Mouse (Mus musculus) embryonic facial prominence, embryonic 13.5 days (tissue): ENCODE data around the gene Myo15. TPM values are rescaled to one million over a fixed set of nuclear protein-coding genes. Genes with fewer than 3 reads are reported as not detected.
A peak's percentile ranks its signal among the peaks of the same experiment; 100 is the strongest.

Experiments
- ATAC-seq: fragments of 200-750 bp; cut with Nextera tagmentation; 2 replicates; pipeline ENCODE4 v1.8.0; 2017; ENCODE audit warnings: low read depth; ENCODE audit not compliant: insufficient number of reproducible peaks, insufficient read depth, low FRiP score, low TSS enrichment
- H3K27ac ChIP-seq: fragments of 300-500 bp; sonication (generic); 2 replicates; pipeline ENCODE4 v1.5.1; 2015; ENCODE audit warnings: moderate library complexity, mild to moderate bottlenecking, inconsistent platforms
- H3K27me3 ChIP-seq: fragments of 300-500 bp; sonication (generic); 2 replicates; pipeline ENCODE4 v1.6.1; 2015; ENCODE audit warnings: mild to moderate bottlenecking, inconsistent platforms
- H3K36me3 ChIP-seq: fragments of 300-500 bp; sonication (generic); 2 replicates; pipeline ENCODE4 v1.6.1; 2015; ENCODE audit warnings: mild to moderate bottlenecking, inconsistent platforms
- H3K4me1 ChIP-seq: fragments of 300-500 bp; sonication (generic); 2 replicates; pipeline ENCODE4 v1.6.1; 2015; ENCODE audit warnings: inconsistent platforms
- H3K4me2 ChIP-seq: fragments of 300-500 bp; sonication (generic); 2 replicates; pipeline ENCODE4 v1.6.1; 2015; ENCODE audit warnings: moderate library complexity, mild to moderate bottlenecking, inconsistent platforms
- H3K4me3 ChIP-seq: fragments of 300-500 bp; sonication (generic); 2 replicates; pipeline ENCODE4 v1.5.1; 2015; ENCODE audit warnings: mild to moderate bottlenecking, inconsistent platforms
- H3K9ac ChIP-seq: fragments of 300-500 bp; sonication (generic); 2 replicates; pipeline ENCODE4 v1.6.1; 2015; ENCODE audit warnings: mild to moderate bottlenecking, inconsistent platforms
- H3K9me3 ChIP-seq: fragments of 300-500 bp; sonication (generic); 2 replicates; pipeline ENCODE4 v1.6.1; 2016; ENCODE audit warnings: inconsistent platforms
- WGBS: fragments of 180-500 bp; shearing (Covaris S2); methylation state at CpG from one replicate; pipeline ENCODE4 v1.1.7; 2015; ENCODE audit warnings: mixed read lengths; 5-methylcytosine and 5-hydroxymethylcytosine counted together
- polyA plus RNA-seq: library from polyadenylated mRNA; unstranded; fragments of >200 nt; fragmentation: Nextera tagmentation; extraction: Ambion mirVana; gene quantifications from 2 replicates; pipeline ENCODE4 v1.2.1, GENCODE M21; 2015

Myo15 gene
- polyA plus RNA-seq, 1 experiment from 2014 or later, result 0.67 TPM

- H3K9ac ChIP-seq, result peak within 1 kb of the TSS; percentile 89
- H3K4me3 ChIP-seq, result peak within 1 kb of the TSS; percentile 81
- H3K4me2 ChIP-seq, result peak within 1 kb of the TSS; percentile 91
- H3K36me3 ChIP-seq, result peaks cover 34% of the 10 kb centered on the region
- peaks cover 14% of the 10 kb centered on the region for H3K4me1 ChIP-seq
- H3K27me3 ChIP-seq, result no peaks in the 10 kb centered on the region
- peak within 1 kb of the TSS; percentile 53 for H3K27ac ChIP-seq
- no peaks in the 10 kb centered on the region for H3K9me3 ChIP-seq
- ATAC-seq, result peak; percentile 79
- WGBS, result 4% methylated on average over 27 of the region's 27 CpGs
Measured at GRCm38 (mm10) chr11:60454080-60454744, 14.9 kb upstream of the Myo15 start, which contains the start of gene Drg2. Drg2 (plus strand) TSS chr11:60454591.

GRCm38 (mm10) chr11:60454745-60455087, 14.4 kb upstream of the Myo15 start:
- H3K27ac ChIP-seq, result peak overlapping the region; percentile 53
- H3K4me2 ChIP-seq, result peak overlapping the region; percentile 91
- no peaks in the 10 kb centered on the region for H3K9me3 ChIP-seq
- peak overlapping the region; percentile 89 for H3K9ac ChIP-seq
- peak overlapping the region; percentile 81 for H3K4me3 ChIP-seq
- H3K27me3 ChIP-seq, result no peaks in the 10 kb centered on the region
- peaks cover 39% of the 10 kb centered on the region for H3K36me3 ChIP-seq
- under 1% methylated on average over 17 of the region's 17 CpGs for WGBS
- peaks cover 14% of the 10 kb centered on the region for H3K4me1 ChIP-seq
- ATAC-seq, result no peak

DNA sequence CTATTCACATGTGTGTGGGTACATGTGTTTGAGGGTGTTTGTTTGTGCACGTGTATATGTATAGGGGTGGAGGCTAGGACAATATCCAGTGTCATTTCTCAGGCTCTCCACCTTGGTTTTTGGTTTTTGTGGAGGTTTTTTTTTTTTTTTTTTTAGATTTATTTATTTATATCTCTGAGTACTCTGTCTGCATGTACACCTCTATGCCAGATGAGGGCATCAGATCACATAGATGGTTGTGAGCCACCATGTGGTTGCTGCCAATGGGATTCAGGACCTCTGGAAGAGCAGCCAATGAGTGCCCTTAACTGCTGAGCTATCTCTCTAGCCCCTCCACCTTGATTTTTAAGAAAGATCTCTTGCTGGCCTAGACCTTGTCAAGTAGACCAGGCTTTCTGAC, 11.2 kb upstream of the Myo15 start:
- H3K9me3 ChIP-seq, result no peaks in the 10 kb centered on the region
- H3K9ac ChIP-seq, result no peak overlapping the region
- H3K27ac ChIP-seq, result no peak overlapping the region
- H3K4me1 ChIP-seq, result peaks cover 14% of the 10 kb centered on the region
- no peaks in the 10 kb centered on the region for H3K27me3 ChIP-seq
- WGBS, result 81% methylated on average over 1 of the region's 1 CpGs
- H3K4me2 ChIP-seq, result no peak overlapping the region
- no peak overlapping the region for H3K4me3 ChIP-seq
- no peak for ATAC-seq
- peaks cover 71% of the 10 kb centered on the region for H3K36me3 ChIP-seq

GRCm38 (mm10) chr11:60465943-60466380, 3.2 kb upstream of the Myo15 start:
- 98% methylated on average over 2 of the region's 2 CpGs for WGBS
- H3K27me3 ChIP-seq, result no peaks in the 10 kb centered on the region
- no peak overlapping the region for H3K9ac ChIP-seq
- no peaks in the 10 kb centered on the region for H3K9me3 ChIP-seq
- peaks cover 95% of the 10 kb centered on the region for H3K36me3 ChIP-seq
- no peaks in the 10 kb centered on the region for H3K4me1 ChIP-seq
- no peak overlapping the region for H3K4me3 ChIP-seq
- no peak for ATAC-seq
- H3K27ac ChIP-seq, result no peak overlapping the region
- no peak overlapping the region for H3K4me2 ChIP-seq

DNA sequence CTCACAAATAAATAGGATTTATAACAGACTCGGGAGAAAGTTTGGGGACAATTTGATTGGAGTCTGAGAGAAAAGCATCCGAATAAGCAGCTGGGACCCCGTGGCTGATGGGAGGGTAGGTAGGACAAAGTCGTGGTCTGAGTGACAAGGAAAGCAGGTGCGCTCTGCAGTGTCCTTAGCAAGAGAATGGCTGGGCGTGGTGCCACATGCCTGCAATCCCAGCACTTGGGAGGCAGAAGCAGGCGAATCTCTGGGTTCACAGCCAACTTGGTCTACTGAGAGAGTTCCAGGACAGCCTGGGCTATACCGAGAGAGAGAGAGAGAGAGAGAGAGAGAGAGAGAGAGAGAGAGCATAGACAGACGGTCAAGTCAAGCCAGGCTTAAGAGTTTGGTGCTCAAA, 1.6 kb downstream of the Myo15 start:
- Histone ChIP-seq H3K4me3 (no peak overlapping the region), H3K27me3 (no peaks in the 10 kb centered on the region), H3K4me2 (no peak overlapping the region), H3K9me3 (no peaks in the 10 kb centered on the region), H3K4me1 (no peaks in the 10 kb centered on the region), H3K9ac (no peak overlapping the region), H3K36me3 (peaks cover 47% of the 10 kb centered on the region), H3K27ac (no peak overlapping the region)
- ATAC-seq, result no peak
- WGBS, result 86% methylated on average over 9 of the region's 9 CpGs

DNA sequence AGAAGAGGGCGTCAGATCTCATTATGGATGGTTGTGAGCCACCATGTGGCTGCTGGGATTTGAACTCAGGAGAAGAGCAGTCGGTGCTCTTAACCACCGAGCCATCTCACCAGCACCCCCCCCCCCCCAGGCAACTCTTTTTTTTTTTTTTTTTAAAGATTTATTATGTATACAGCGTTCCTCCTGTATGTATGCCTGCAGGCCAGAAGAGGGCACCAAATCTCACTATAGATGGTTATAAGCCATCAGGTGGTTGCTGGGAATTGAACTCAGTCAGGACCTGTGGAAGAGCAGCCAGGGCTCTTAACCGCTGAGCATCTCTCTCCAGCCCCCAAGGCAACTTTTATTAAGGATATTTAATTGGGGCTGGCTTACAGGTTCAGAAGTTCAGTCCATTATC, 5.4 kb downstream of the Myo15 start:
- Histone ChIP-seq H3K4me3 (no peak overlapping the region), H3K36me3 (peaks cover 10% of the 10 kb centered on the region), H3K9me3 (no peaks in the 10 kb centered on the region), H3K27me3 (no peaks in the 10 kb centered on the region), H3K9ac (no peak overlapping the region), H3K4me1 (peaks cover 5% of the 10 kb centered on the region; the same call in 1 of the 2 replicates), H3K27ac (no peak overlapping the region), H3K4me2 (no peak overlapping the region)
- WGBS, result 79% methylated on average over 5 of the region's 5 CpGs
- ATAC-seq, result no peak

GRCm38 (mm10) chr11:60475668-60476362, 6.7 kb downstream of the Myo15 start:
- H3K4me2 ChIP-seq, result no peak overlapping the region
- H3K4me3 ChIP-seq, result no peak overlapping the region
- no peak for ATAC-seq
- H3K27ac ChIP-seq, result no peak overlapping the region
- no peaks in the 10 kb centered on the region for H3K27me3 ChIP-seq
- no peaks in the 10 kb centered on the region for H3K36me3 ChIP-seq
- H3K9me3 ChIP-seq, result no peaks in the 10 kb centered on the region
- H3K4me1 ChIP-seq, result peaks cover 5% of the 10 kb centered on the region; the same call in 1 of the 2 replicates
- no peak overlapping the region for H3K9ac ChIP-seq
- 85% methylated on average over 5 of the region's 5 CpGs for WGBS

GRCm38 (mm10) chr11:60478121-60478520, 9.0 kb downstream of the Myo15 start:
- H3K9ac ChIP-seq, result no peak overlapping the region
- ATAC-seq, result no peak
- no peak overlapping the region for H3K27ac ChIP-seq
- peaks cover 5% of the 10 kb centered on the region; the same call in 1 of the 2 replicates for H3K4me1 ChIP-seq
- H3K36me3 ChIP-seq, result no peaks in the 10 kb centered on the region
- H3K4me3 ChIP-seq, result no peak overlapping the region; the same call in 1 of the 2 replicates
- H3K4me2 ChIP-seq, result peak overlapping the region; percentile 41
- H3K27me3 ChIP-seq, result no peaks in the 10 kb centered on the region
- WGBS, result 31% methylated on average over 17 of the region's 17 CpGs
- no peaks in the 10 kb centered on the region for H3K9me3 ChIP-seq

GRCm38 (mm10) chr11:60486267-60486666, 17.1 kb downstream of the Myo15 start:
- Histone ChIP-seq H3K4me3 (no peak overlapping the region), H3K4me1 (no peaks in the 10 kb centered on the region), H3K9ac (no peak overlapping the region), H3K4me2 (no peak overlapping the region), H3K27me3 (no peaks in the 10 kb centered on the region), H3K9me3 (no peaks in the 10 kb centered on the region), H3K27ac (no peak overlapping the region), H3K36me3 (no peaks in the 10 kb centered on the region)
- ATAC-seq, result no peak
- WGBS, result 65% methylated on average over 3 of the region's 3 CpGs

GRCm38 (mm10) chr11:60492726-60493125, 23.6 kb downstream of the Myo15 start:
- no peak for ATAC-seq
- H3K4me3 ChIP-seq, result no peak overlapping the region
- H3K9ac ChIP-seq, result no peak overlapping the region
- WGBS, result 90% methylated on average over 5 of the region's 5 CpGs
- H3K36me3 ChIP-seq, result no peaks in the 10 kb centered on the region
- H3K4me1 ChIP-seq, result no peaks in the 10 kb centered on the region
- no peaks in the 10 kb centered on the region for H3K9me3 ChIP-seq
- H3K4me2 ChIP-seq, result no peak overlapping the region
- H3K27ac ChIP-seq, result no peak overlapping the region
- H3K27me3 ChIP-seq, result no peaks in the 10 kb centered on the region; the same call in 1 of the 2 replicates

DNA sequence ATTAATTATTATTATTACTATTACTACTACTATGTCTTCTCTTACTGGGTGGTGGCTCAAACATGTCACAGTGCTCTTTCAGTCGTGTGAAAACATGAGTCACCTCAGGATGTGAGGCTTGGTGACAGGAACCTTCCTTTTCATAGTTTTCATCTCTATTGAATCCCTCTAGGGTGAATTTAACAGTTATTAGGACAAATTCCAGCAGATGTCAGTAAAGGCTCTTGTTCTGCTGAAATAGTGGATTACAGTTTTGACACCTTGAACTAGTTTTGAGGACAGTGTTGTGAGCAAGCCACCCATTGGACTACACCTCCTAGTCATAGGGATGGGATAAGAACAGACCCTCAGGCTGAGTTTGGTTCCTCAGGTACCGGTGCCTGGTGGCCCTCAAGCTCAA, 26.6 kb downstream of the Myo15 start:
- ATAC-seq, result no peak
- H3K9me3 ChIP-seq, result no peaks in the 10 kb centered on the region
- H3K4me2 ChIP-seq, result no peak overlapping the region
- H3K4me1 ChIP-seq, result no peaks in the 10 kb centered on the region
- no peak overlapping the region for H3K27ac ChIP-seq
- no peak overlapping the region for H3K4me3 ChIP-seq
- no peaks in the 10 kb centered on the region; the same call in 1 of the 2 replicates for H3K27me3 ChIP-seq
- no peak overlapping the region for H3K9ac ChIP-seq
- WGBS, result 61% methylated on average over 2 of the region's 2 CpGs
- no peaks in the 10 kb centered on the region for H3K36me3 ChIP-seq

DNA sequence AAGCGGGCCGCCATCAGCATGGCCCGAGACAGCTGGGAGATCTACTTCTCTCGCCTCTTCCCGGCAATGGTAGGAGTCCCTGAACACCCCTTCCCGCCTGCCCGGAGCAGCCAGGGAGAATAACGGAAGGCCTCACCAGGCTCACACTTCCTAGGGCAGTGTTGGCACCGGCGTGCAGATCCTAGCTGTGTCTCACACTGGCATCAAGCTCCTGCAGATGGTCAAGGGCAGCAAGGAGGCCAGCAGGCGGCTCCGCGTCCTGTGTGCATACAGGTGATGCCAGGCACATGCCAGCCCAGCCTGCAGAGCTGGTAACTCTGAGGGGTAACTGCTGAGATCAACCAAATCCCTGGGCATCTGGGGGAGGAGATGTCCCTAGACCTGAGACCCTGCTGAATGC, 38.1 kb downstream of the Myo15 start:
- H3K4me3 ChIP-seq, result no peak overlapping the region
- H3K4me1 ChIP-seq, result peaks cover 5% of the 10 kb centered on the region
- no peaks in the 10 kb centered on the region for H3K9me3 ChIP-seq
- WGBS, result 84% methylated on average over 13 of the region's 13 CpGs
- no peak overlapping the region for H3K4me2 ChIP-seq
- ATAC-seq, result no peak
- peaks cover 30% of the 10 kb centered on the region for H3K27me3 ChIP-seq
- no peak overlapping the region for H3K27ac ChIP-seq
- H3K36me3 ChIP-seq, result no peaks in the 10 kb centered on the region
- H3K9ac ChIP-seq, result no peak overlapping the region
